Mouse (Mus musculus): ENCODE results near the gene Nup85. TPM values are rescaled to one million over a fixed set of nuclear protein-coding genes. Genes with fewer than 3 reads are reported as not detected.

Gene Nup85
- polyA plus RNA-seq (2014; fragmentation: Nextera tagmentation; extraction: Ambion mirVana), result 277 and 296 TPM in 2 replicates

DNA sequence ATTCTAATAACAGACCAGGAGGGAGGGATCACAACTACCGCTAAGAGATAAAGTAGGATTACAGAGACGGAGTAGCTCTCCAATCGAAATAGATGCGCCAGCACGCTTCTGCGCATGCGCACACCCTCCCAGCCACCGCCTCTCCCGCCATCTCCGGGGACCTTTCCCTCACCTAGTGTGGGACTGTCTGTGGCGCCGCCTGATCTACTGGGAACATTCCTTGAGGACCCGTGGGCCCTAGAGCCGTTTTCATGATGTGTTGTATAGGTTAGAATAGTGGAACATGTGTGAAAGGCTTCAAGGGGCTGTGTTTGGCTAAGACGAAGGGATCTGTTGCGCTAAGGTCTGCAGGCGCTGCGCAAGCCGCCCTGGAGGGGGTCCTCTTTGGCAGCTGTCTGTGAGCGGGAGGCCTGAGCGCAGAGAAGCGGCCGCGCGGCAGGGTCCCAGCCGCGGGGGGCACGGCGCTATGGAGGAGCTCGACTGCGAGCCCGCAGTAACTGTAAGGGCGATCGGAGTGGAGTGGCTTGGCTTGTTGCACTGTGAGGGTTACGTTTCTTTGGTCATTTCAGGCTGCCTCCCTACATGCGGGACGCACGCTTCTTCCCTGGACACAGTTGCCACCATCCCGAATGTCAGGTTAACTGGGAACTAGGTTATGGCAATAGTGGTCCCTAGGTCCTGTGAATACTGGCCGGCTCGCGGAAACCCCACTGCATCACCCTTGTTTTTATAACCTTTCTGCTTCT lies at the start of gene Nup85:
Gene Nup85 (plus strand): TSS at position 371 of the 746 bp plus-strand sequence.
- no peaks in the 10 kb centered on the region for H3K9me3 ChIP-seq (ENCODE audit: control insufficient read depth, low read length)
- H3K27me3 ChIP-seq (replicated peaks; ENCODE audit: control insufficient read depth, insufficient read depth, low read length), result no peaks in the 10 kb centered on the region
- H3K9ac ChIP-seq (ENCODE audit: low read depth, low read length), result peak within 1 kb of the TSS; percentile 85
- peak; percentile 93 for ATAC-seq (replicated peaks; ENCODE audit: low FRiP score)
- peak within 1 kb of the TSS; percentile 82 for H3K4me3 ChIP-seq (ENCODE audit: low read depth, low read length)
- peak; percentile 100 for DNase-seq (ENCODE audit: low spot score)
- under 1% methylated on average over 42 of the region's 42 CpGs for WGBS
- H3K4me2 ChIP-seq, result peak within 1 kb of the TSS; percentile 86
- H3K36me3 ChIP-seq (ENCODE audit: control insufficient read depth, insufficient read depth, low read length), result peaks cover 30% of the 10 kb centered on the region
- H3K27ac ChIP-seq (ENCODE audit: low read depth, low read length), result peak within 1 kb of the TSS; percentile 70
- peaks cover 7% of the 10 kb centered on the region for H3K4me1 ChIP-seq (replicated peaks; ENCODE audit: control insufficient read depth, insufficient read depth, low read length)

DNA sequence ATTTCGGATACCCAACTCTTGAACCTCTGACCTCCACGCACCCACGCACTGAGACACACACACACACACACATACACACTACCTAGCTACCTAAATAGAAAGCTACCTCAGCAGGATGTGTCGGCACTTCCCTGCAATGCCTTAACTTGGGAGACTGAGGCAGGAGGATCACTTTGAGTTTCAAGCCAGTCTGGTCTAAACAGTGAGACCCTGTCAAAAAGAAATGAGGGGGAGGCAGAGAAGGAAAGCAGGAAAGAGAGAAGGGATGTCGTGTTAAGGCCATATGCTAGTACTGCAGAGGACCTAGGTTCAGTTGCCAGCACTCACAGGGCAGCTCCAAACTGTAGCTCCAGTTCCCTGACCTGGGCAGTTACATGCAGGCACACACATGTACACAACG lies 49.2 kb upstream of the Nup85 start:
- no peak overlapping the region for H3K27ac ChIP-seq (ENCODE audit: low read depth, low read length)
- peak overlapping the region; percentile 34; the same call in 1 of the 2 replicates for H3K4me2 ChIP-seq
- WGBS, result 78% methylated on average over 6 of the region's 6 CpGs
- no peak for DNase-seq (ENCODE audit: low spot score)
- ATAC-seq (replicated peaks; ENCODE audit: low FRiP score), result no peak
- H3K4me1 ChIP-seq (replicated peaks; ENCODE audit: control insufficient read depth, insufficient read depth, low read length), result peaks cover 39% of the 10 kb centered on the region
- H3K9me3 ChIP-seq (ENCODE audit: control insufficient read depth, low read length), result no peaks in the 10 kb centered on the region
- no peaks in the 10 kb centered on the region for H3K27me3 ChIP-seq (replicated peaks; ENCODE audit: control insufficient read depth, insufficient read depth, low read length)
- H3K36me3 ChIP-seq (ENCODE audit: control insufficient read depth, insufficient read depth, low read length), result 0 out of 2 replicates have a peak, but pooled peaks cover 2% of the 10 kb centered on the region
- peak overlapping the region; percentile 20; the same call in 1 of the 2 replicates for H3K9ac ChIP-seq (ENCODE audit: low read depth, low read length)
- no peak overlapping the region for H3K4me3 ChIP-seq (ENCODE audit: low read depth, low read length)

DNA sequence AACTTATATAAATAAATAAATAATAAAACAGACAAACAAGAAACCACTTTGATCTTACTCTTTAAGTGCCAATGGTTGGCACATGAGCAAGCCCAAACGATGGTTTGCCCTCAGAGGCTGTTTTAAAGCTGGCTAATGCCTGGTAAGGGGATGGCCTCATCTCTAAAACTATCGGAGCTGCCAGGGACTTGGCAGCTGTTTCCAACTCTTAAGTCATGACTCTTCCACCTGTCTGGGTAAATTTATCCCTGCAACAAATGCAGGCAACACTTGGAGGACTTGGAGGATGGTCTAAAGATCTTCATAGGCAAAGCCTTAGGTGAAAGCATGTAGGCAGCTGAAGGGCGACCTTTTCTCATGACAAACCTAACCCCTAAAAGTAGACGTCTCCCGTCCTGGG lies 47.3 kb upstream of the Nup85 start:
- H3K4me1 ChIP-seq (replicated peaks; ENCODE audit: control insufficient read depth, insufficient read depth, low read length), result peaks cover 19% of the 10 kb centered on the region
- H3K27ac ChIP-seq (ENCODE audit: low read depth, low read length), result no peak overlapping the region
- no peak overlapping the region for H3K4me2 ChIP-seq
- no peaks in the 10 kb centered on the region for H3K36me3 ChIP-seq (ENCODE audit: control insufficient read depth, insufficient read depth, low read length)
- H3K27me3 ChIP-seq (replicated peaks; ENCODE audit: control insufficient read depth, insufficient read depth, low read length), result no peaks in the 10 kb centered on the region
- WGBS, result 82% methylated on average over 5 of the region's 5 CpGs
- no peaks in the 10 kb centered on the region for H3K9me3 ChIP-seq (ENCODE audit: control insufficient read depth, low read length)
- ATAC-seq (replicated peaks; ENCODE audit: low FRiP score) (no peak), DNase-seq (ENCODE audit: low spot score) (no peak)
- H3K9ac ChIP-seq (ENCODE audit: low read depth, low read length), result no peak overlapping the region
- H3K4me3 ChIP-seq (ENCODE audit: low read depth, low read length), result no peak overlapping the region

DNA sequence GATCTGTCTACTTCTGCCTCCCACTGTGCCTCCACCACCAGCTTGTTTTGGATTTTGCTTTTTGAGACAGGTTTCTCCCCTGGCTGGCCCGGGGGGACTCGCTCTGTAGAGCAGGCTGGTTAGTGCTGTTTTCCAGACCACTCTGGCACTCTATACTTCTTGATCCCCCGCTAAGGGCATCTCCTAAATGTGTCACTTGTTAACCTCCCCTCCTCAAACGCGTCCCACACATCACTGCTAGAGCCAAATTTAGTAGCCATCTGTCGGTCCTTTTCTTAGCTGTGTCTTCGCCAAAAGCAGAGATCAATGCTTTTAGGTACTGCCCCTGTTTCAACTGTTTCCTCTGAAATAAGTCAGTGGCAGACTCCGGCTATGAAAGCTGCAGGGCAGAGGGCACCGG lies 45.5 kb upstream of the Nup85 start:
- DNase-seq (ENCODE audit: low spot score) (no peak), ATAC-seq (replicated peaks; ENCODE audit: low FRiP score) (no peak)
- no peak overlapping the region for H3K27ac ChIP-seq (ENCODE audit: low read depth, low read length)
- 67% methylated on average over 9 of the region's 9 CpGs for WGBS
- no peak overlapping the region for H3K4me2 ChIP-seq
- H3K4me3 ChIP-seq (ENCODE audit: low read depth, low read length), result no peak overlapping the region
- H3K27me3 ChIP-seq (replicated peaks; ENCODE audit: control insufficient read depth, insufficient read depth, low read length), result no peaks in the 10 kb centered on the region
- H3K9ac ChIP-seq (ENCODE audit: low read depth, low read length), result no peak overlapping the region
- H3K4me1 ChIP-seq (replicated peaks; ENCODE audit: control insufficient read depth, insufficient read depth, low read length), result peaks cover 9% of the 10 kb centered on the region
- no peaks in the 10 kb centered on the region for H3K9me3 ChIP-seq (ENCODE audit: control insufficient read depth, low read length)
- H3K36me3 ChIP-seq (ENCODE audit: control insufficient read depth, insufficient read depth, low read length), result peaks cover 9% of the 10 kb centered on the region; the same call in 1 of the 2 replicates

DNA sequence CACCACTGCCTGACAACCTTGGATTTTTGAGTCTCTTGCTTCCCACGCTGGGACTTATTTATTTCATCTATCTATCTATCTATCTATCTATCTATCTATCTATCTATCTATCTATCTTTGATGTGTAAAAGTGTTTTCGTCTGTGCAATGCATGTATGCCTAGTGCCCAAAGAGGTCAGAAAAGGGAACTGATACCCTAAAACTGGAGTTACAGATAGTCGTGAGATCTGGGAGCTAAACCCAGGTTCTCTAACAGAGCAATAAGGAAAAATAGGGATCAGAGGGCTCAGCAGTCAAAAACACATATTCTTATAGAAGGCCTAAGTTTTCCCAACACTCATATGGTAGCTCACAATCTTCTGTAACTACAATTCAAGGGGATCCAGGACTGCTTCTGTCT lies 44.7 kb upstream of the Nup85 start:
- H3K4me1 ChIP-seq (replicated peaks; ENCODE audit: control insufficient read depth, insufficient read depth, low read length), result peaks cover 9% of the 10 kb centered on the region
- H3K27me3 ChIP-seq (replicated peaks; ENCODE audit: control insufficient read depth, insufficient read depth, low read length), result no peaks in the 10 kb centered on the region
- H3K4me2 ChIP-seq, result no peak overlapping the region
- H3K36me3 ChIP-seq (ENCODE audit: control insufficient read depth, insufficient read depth, low read length), result peaks cover 14% of the 10 kb centered on the region; the same call in 1 of the 2 replicates
- H3K27ac ChIP-seq (ENCODE audit: low read depth, low read length), result no peak overlapping the region
- H3K9ac ChIP-seq (ENCODE audit: low read depth, low read length), result no peak overlapping the region
- no peak overlapping the region for H3K4me3 ChIP-seq (ENCODE audit: low read depth, low read length)
- 80% methylated on average over 3 of the region's 3 CpGs for WGBS
- no peak for ATAC-seq (replicated peaks; ENCODE audit: low FRiP score)
- H3K9me3 ChIP-seq (ENCODE audit: control insufficient read depth, low read length), result no peaks in the 10 kb centered on the region
- no peak for DNase-seq (ENCODE audit: low spot score)

DNA sequence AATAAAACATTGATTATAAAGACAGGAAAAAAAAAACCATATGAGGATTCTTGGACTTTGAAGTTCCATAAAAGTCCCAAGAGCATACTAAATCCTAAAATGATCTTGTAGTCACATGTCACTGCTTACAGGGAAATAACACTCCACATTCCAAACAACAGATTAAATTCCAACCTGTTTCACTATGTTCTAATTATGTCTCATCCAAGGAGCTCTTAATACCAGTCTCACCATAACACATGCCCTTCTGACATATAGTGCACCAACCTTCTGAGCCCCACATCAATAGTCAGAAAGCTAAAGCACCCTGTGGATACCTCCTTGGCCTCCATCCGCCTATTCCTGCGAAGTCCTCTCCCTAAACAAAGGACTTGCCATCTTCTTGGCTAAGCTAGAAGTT lies 44.0 kb upstream of the Nup85 start:
- H3K9ac ChIP-seq (ENCODE audit: low read depth, low read length), result no peak overlapping the region

DNA sequence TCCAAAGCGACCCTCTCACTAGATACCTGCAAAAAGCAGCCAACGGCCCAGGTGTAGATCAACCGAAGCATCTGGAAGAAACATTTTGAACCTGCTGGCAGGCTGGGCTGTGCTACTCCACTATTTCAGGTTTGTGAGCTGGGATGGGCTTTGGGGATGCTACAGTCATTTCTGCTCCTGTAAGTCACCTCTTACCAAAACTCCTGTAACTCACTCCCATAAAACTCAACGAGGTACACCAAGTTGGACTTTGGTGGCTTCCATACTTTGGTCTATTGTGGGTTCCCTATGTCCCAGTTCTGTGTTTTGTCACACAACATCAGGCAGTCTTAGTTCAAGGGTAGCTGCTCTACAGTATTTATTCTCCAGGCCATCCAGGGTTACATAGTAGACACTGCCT lies 43.2 kb upstream of the Nup85 start:
- H3K4me3 ChIP-seq (ENCODE audit: low read depth, low read length), result no peak overlapping the region
- H3K4me1 ChIP-seq (replicated peaks; ENCODE audit: control insufficient read depth, insufficient read depth, low read length), result peaks cover 4% of the 10 kb centered on the region; the same call in 1 of the 2 replicates
- H3K9ac ChIP-seq (ENCODE audit: low read depth, low read length), result no peak overlapping the region
- ATAC-seq (replicated peaks; ENCODE audit: low FRiP score) (no peak), DNase-seq (ENCODE audit: low spot score) (no peak)
- peaks cover 23% of the 10 kb centered on the region for H3K36me3 ChIP-seq (ENCODE audit: control insufficient read depth, insufficient read depth, low read length)
- 76% methylated on average over 4 of the region's 4 CpGs for WGBS
- H3K9me3 ChIP-seq (ENCODE audit: control insufficient read depth, low read length), result no peaks in the 10 kb centered on the region
- no peak overlapping the region for H3K27ac ChIP-seq (ENCODE audit: low read depth, low read length)
- H3K4me2 ChIP-seq, result no peak overlapping the region
- no peaks in the 10 kb centered on the region for H3K27me3 ChIP-seq (replicated peaks; ENCODE audit: control insufficient read depth, insufficient read depth, low read length)

More for the DNA sequence above, 44.0 kb upstream of the Nup85 start:
- Histone ChIP-seq H3K4me3 (ENCODE audit: low read depth, low read length) (no peak overlapping the region), H3K27me3 (replicated peaks; ENCODE audit: control insufficient read depth, insufficient read depth, low read length) (no peaks in the 10 kb centered on the region), H3K4me1 (replicated peaks; ENCODE audit: control insufficient read depth, insufficient read depth, low read length) (peaks cover 4% of the 10 kb centered on the region; the same call in 1 of the 2 replicates), H3K36me3 (ENCODE audit: control insufficient read depth, insufficient read depth, low read length) (peaks cover 17% of the 10 kb centered on the region; the same call in 1 of the 2 replicates), H3K4me2 (no peak overlapping the region), H3K9me3 (ENCODE audit: control insufficient read depth, low read length) (no peaks in the 10 kb centered on the region), H3K27ac (ENCODE audit: low read depth, low read length) (no peak overlapping the region)
- 86% methylated on average over 2 of the region's 2 CpGs for WGBS
- ATAC-seq (replicated peaks; ENCODE audit: low FRiP score) (no peak), DNase-seq (ENCODE audit: low spot score) (no peak)

DNA sequence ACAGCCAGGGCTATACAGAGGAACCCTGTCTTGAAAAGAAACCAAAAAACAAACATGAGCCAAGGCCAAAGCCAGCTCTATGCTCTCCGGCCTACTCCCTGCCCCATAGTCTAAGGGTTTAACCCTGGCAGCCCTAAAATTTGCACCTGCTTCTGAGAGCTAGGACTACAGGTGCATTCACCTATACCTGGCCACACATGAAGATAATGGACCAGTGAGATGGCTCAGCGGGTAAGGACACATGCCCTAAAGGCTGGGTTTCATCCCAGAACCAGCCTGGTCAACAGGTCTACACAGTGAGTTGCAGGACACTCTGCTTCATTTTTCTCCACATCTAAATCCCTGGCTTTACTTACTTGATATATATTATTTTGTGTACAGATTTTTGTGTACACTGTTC lies 42.0 kb upstream of the Nup85 start:
- Histone ChIP-seq H3K9me3 (ENCODE audit: control insufficient read depth, low read length) (no peaks in the 10 kb centered on the region), H3K27ac (ENCODE audit: low read depth, low read length) (no peak overlapping the region), H3K36me3 (ENCODE audit: control insufficient read depth, insufficient read depth, low read length) (peaks cover 34% of the 10 kb centered on the region), H3K4me2 (no peak overlapping the region), H3K4me1 (replicated peaks; ENCODE audit: control insufficient read depth, insufficient read depth, low read length) (peaks cover 4% of the 10 kb centered on the region; the same call in 1 of the 2 replicates), H3K27me3 (replicated peaks; ENCODE audit: control insufficient read depth, insufficient read depth, low read length) (no peaks in the 10 kb centered on the region), H3K9ac (ENCODE audit: low read depth, low read length) (no peak overlapping the region), H3K4me3 (ENCODE audit: low read depth, low read length) (no peak overlapping the region)
- ATAC-seq (replicated peaks; ENCODE audit: low FRiP score), result no peak
- DNase-seq (ENCODE audit: low spot score), result no peak
- 91% methylated on average over 2 of the region's 2 CpGs for WGBS

DNA sequence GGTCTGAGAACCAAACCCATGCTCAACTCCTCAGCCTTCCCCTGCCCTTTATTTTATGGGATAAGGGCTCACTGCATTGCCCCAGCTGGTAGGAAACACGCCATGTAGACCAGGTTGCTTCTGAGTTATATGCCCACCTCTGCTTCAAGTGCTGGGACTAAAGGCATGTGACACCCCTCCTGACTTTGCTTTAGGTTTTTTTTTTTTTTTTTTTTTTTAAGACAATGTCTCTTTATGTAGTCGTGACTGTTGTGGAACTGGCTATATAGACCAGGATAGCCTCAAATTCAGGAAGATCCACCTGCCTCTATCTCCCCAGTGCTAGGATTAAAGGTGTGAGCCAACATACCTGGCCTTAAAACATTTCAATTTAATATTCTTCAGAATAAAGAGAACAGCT lies 41.5 kb upstream of the Nup85 start:
- Histone ChIP-seq H3K9ac (ENCODE audit: low read depth, low read length) (no peak overlapping the region), H3K27ac (ENCODE audit: low read depth, low read length) (no peak overlapping the region), H3K27me3 (replicated peaks; ENCODE audit: control insufficient read depth, insufficient read depth, low read length) (no peaks in the 10 kb centered on the region), H3K36me3 (ENCODE audit: control insufficient read depth, insufficient read depth, low read length) (peaks cover 38% of the 10 kb centered on the region), H3K9me3 (ENCODE audit: control insufficient read depth, low read length) (no peaks in the 10 kb centered on the region), H3K4me3 (ENCODE audit: low read depth, low read length) (no peak overlapping the region), H3K4me2 (no peak overlapping the region), H3K4me1 (replicated peaks; ENCODE audit: control insufficient read depth, insufficient read depth, low read length) (peaks cover 4% of the 10 kb centered on the region; the same call in 1 of the 2 replicates)
- no peak for DNase-seq (ENCODE audit: low spot score)
- ATAC-seq (replicated peaks; ENCODE audit: low FRiP score), result no peak
- WGBS, result 66% methylated on average over 2 of the region's 2 CpGs

All from liver, embryonic 11.5 days (tissue).